Mouse (Mus musculus) testis, postnatal 10 days (tissue): Measurements from ENCODE around the gene Iqschfp.

Experiments
- DNase-seq: peaks from one replicate; pipeline ENCODE4 v3.0.0; 2021; ENCODE audit warnings: low spot score

Iqschfp gene

DNA sequence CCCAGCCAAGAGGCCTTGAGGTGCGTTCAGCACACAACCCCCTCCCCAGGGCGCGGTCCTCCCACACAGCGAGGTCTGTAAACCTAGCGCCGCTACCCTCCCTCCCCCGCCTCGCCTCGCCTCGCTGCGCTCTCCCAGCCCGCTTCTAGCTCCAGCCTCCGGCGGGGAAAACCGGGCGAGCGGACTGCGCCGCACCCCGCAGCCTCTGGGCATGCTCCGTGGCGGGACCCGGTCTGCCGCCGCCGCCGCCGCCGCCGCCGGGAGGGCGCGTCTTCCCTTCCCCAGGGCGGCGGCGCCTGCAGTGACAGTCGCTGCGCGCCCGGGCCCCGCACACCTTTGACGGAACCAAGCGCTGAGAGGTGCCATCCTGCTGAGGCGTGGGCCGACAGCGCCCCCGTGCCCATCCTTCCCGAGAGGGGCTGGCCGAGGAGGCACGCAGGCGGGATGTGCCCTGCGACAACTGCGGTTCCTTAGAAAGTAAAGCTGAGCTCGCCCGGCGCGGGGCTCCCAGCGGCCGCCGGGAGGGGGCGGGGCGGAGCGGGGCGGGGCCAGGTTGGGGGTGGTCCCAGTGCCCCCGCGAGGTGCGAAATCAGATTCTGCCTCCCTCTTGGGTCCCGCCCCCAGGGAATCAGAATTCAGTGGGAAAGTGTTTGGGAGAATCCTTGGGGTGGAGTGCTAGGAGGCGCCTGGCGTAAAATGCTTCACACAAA, 601.7 kb downstream of the Iqschfp start:
- peak; percentile 74 for DNase-seq

DNA sequence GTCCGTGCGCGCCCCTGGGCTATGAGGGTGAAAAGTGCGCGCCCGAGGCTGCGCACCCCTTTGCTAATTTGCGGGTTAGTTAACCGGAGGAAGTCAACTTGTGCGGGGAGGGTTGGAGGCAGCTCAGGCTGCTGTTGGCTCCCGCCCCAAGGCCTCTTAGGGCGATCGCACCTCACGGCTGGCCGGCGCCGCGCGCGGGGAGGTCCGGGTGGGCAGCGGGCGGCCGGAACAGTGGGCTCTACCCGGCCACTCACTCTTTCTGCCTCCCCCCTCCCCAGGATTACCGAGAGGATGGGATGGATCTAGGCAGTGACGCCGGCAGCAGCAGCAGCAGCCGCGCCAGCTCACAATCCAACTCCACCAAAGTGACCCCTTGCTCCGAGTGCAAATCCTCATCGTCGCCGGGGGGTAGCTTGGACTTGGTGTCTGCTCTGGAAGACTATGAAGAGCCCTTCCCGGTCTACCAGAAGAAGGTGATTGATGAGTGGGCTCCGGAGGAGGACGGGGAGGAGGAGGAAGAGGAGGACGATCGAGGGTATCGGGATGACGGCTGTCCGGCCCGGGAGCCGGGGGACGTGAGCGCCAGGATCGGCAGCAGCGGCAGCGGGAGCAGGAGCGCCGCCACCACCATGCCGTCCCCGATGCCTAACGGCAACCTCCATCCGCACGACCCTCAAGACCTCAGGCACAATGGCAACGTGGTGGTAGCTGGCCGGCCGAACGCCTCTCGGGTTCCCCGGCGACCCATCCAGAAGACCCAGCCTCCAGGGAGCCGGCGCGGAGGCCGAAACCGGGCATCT, 602.5 kb downstream of the Iqschfp start:
- DNase-seq = peak; percentile 50

DNA sequence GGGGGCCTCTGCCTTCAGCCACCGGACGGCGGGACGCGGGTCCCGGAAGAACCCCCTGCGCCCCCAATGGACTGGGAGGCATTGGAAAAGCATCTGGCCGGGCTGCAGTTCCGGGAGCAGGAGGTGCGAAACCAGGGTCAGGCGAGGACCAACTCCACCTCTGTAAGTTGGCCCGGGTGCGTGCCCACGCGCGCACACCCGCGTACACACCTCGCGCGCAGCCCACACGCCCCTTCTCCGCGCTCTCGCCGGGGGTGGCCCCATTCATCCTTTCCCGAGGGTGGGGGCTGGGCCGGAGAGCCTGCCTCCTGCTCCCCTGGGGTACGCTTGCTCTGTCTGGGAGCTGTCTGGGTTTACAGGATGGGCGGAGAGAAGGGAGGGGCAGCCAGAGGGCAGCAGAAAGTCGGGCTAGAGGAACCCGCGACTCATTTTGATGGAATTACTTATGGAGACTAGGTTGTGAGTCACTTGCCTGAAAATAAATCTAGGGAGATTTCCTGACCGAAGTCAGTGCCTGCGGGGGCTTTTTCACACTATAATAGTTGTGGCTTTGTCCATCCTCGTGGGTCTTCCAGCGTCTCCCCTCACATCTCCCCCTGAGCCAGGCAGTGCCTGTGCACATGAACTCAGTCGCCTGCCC, 603.2 kb downstream of the Iqschfp start:
- peak; percentile 53 for DNase-seq

DNA sequence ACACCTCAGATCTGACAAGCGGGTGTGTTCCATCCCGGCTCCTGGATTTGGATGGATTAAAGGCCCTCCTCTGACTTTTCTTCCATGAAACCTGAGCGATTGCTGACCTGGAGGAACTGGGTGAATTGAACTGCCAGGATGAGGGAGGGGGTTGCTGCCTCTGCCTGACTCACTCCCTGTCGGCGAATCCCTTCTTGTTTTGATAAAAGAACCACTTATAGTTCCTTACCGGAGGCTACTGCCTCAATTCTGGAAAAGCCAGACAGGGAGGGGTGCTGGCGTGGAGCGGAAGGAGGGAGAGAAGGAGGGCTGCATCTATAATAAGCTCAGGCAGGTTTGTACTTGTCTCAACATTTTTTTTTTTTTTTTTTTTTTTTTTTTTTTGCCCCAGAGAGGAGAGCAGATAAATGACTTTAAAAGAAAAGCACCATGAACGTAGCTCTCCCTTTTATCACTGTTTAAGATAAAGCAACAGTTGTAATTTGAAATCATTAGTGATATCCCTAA, 603.8 kb downstream of the Iqschfp start:
- no peak for DNase-seq

DNA sequence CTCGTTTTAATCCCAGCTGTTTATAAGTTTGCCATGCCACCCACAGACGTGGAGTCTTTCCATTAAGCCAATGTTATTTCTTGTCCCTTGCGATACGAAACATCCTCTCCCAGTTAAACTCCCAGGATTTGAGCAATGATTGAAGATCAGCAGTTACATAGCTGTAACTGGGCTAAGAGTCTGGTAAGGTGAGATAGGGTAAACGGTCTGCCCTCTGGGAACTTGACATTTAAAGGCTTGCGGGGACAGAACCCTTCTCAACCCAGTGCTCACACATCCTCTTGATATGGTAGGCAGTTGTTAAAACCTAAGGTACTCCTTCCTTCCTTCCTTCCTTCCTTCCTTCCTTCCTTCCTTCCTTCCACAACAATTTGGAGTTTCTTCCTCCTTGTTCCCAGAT, 604.5 kb downstream of the Iqschfp start:
- DNase-seq = no peak

DNA sequence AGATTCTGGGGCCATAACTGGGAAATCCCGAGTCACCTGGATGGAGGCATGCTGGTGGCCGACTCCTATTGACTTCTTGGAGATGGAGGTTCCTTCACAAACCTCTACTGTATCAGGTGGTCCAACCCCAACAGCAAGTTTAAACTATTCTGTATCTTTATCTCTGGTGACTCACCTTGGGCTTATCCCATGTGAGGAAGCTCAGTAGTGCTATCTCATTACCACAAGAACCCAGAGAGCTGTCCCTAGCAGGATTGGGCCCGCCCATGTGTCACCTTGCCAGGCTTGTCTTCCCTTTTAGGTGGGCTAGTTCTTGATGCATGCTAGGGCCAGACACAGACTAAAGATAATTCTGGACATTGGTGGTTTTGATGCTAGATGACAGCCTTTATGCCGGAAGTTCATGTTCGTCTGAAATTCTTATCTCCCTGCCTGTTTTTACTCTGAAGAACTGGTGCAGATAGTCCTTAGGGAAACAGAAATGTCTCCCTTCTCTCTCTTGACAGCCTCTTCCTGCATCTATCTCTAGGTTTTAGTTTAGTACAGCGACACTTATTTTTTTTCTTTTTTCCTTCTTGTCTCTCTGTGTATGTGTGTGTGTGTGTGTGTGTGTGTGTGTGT, 607.6 kb downstream of the Iqschfp start:
- DNase-seq = no peak

DNA sequence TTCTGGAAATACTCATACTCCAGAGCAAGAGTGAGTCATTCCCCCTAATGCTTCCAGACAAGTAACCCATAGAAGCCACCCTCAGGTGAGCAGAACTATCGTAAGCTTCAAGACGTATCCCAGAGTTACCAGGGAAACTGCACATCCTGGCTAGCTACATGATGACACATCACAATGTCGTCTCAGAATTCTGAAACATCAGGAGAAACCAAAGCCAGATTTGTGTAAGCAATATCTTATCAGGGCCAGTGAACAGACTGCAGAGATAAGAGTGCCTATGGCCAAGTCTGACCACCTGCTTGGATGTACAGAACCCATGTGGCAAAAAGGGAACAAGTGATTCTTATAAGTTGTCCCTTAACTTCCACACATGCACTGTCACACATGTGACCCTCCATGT, 612.8 kb downstream of the Iqschfp start:
- DNase-seq = no peak

DNA sequence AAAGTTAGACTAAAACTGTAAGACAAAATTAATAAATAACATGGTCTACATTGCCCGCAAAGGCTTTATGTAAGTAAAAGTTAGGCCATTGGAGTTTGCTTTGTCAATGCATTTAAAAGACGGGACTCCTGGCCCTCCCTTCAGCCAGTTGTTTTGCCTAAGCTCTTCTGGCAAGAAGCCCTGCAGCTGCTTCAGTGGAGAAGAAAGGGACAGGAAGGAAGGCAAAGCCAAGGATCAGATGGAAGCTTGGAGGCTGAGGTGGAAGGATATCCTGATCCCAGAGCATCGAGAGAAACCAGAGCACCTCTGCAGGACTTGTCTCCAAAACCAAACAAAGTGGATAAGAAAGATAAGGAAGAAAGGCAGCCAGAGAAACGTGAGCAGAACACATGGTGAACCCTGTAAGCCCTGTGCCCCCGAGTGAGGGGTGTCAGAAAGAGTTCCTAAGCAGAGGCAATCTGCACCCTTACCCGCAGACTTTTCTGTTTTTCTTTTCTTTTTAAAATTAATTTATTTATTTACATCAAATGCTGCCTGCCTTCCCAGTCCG, 614.8 kb downstream of the Iqschfp start:
- DNase-seq = no peak

DNA sequence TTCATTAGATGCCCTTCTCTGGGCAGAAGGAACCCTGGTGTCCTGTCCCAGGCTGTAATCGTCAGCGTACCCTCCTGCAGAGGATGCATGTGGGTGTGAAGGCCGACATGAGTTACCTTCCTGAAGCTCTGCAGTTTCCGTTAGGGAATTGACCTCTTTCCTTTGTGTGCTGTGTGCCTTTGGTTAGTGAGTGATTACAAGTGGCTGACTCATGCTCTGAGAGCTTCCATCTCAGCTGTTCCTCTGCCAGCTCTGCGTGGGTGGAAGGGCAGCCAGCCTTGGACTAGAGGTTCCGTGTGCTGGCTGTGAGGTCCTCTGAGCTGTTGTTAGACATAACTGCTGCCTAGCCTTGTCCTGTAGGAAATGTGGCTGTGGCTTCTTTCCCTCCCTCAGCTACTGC, 616.6 kb downstream of the Iqschfp start:
- DNase-seq = peak; percentile 66

DNA sequence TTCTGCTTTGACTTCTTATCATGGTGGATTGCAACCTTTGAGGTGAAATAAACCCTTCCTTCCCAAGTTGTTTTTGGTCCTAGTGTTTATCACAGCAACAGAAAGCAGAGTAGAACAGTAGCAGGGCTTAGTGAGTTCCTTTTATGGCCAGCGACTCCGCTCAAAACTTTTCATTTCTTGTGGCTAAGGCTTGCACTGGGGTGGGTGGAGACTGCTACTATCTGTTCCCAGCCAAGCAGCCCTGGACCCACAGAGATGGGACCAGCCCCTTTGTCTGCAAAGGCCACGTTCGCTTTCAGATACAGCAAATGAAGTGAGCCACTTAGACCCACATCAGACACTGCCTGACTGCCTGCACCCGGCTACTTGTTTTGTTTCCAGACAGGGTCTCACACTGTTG, 618.8 kb downstream of the Iqschfp start:
- DNase-seq = no peak

DNA sequence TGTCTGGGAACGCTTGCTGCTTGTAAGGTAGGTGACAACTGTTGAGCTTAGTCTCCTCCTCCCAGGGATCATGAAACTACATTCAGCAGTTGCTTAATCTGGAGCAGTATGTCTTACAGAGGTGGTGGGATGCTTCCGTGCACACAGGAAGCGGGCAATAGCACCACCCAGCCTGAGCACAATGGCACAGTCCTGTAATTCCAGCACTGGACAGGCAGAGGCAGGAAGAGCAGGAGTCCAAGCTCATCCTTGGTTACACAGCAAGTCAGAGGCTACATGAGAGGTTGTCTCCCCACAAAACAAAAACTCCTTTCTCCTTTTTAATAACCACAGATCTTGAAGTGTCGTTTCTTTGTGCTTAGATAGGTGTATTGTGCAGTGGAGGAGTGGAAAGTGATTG, 619.7 kb downstream of the Iqschfp start:
- DNase-seq = no peak

DNA sequence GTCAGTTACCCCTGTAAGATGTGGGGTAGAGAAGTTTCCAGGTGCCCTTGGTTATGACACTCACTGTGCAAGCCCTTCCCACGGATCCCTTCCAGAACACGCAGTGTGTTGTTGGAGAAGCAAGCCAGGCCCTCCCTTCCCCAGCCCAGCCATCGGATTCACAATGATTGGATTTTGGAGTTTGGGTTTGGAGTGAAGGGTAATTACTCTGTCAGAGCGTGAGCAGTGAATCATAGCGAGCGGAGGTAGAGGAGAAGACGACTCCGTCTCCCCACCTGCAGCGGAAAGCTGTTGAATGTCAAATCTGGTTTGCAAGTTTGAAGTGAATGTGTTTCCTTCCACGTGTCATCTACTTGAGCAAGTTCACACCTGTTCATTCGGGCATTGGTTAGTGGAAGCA, 620.3 kb downstream of the Iqschfp start:
- DNase-seq = no peak

DNA sequence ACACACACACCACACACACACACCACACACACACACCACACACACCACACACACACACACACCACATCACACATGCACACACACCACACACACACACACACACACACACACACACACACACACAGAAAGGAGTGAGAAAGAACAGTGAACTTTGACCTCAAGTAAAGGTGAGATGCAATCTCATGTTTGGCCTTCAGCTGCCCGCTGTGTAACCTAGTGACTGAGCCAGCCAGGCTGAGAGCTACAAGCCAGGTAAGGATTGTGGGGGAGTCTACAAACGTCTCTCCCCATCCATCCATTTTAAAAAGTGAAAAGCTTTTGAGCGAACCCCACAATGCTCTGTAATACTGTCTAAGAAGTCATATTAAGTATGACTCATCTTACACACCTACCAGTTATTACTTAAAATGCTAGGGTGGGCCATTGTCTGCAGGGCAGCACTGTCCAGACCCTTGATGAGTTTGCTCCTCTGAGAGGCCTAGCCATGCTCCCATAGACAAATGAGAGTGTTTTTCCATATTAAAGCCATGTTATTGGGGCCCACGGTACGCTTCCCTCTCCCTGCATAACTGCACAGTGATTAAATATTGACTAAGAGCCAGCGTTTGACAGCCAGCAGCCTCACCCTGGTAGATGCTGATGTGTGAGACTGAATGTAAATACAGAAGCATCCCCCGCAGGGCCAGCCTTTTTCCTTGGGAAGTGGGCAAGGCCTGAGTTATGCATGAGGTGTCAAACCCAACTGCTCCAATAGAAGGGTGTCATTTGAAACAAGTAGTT, 621.5 kb downstream of the Iqschfp start:
- DNase-seq = no peak

DNA sequence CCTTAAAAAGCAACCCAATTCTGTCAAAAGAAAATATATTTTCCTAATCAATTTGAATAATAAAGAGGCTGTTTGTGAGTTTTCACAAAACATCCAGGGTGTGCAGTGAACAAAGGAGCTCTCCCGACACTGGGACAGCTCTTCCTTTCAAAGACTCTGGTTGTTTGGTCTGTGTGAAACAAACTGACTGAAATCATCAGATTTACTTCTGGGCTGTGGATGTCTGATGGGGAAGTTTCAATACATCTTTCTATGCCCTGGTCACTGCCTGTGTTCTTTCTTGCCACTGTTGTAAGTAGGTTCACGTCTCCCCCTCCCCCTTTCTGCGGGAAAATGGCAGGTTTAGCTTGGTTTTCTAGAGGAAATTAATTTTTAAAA, 622.1 kb downstream of the Iqschfp start:
- DNase-seq = no peak

DNA sequence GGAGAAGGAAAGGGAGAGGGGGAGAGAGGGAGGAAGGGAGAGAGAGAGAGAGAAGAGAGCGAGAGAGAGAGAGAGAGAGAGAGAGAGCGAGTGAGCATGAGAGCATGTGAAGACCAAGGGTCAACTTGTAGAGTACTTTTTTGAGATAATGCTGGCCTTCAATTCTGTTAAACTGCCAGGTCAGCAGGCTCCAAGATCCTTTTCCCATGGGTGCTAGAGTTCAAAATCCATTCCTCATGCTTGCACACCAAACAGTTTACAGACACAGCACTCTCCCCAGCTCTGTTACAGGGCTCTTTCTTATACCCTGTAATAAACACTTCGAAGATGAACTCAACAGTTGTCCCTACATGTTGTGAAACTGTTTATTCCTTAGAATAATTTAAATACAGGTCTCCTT, 622.7 kb downstream of the Iqschfp start:
- no peak for DNase-seq

DNA sequence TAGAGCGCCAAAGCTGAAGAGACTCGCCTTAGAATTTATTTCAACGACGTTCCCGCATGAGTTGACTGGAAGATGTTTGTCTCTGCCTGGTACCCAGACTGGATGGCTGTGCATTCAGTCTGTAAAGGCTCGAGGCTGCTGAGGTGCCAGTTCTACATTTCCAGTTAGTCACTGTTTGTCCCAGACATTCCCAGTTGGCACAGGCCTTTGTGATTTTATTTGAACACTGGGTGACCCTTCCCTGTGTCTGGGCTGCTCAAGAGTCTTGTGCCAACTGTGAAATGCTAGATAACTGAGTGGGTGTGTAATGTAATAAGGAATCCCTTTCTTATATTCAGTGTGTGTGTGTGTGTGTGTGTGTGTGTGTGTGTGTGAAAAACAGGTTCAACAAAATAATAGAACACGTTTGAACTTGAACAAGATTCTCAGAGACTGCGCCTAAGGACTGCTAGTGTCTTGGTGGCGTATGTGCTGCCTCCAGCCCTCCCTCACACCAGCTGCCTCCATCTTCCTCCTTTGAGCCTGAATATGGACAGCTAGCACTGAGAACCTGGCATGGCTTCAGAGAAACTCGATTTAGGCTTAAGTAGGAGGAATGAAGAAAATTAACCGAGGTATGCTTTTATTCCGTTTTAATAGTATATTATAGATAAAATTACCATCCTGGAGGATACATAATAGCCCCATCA, 624.5 kb downstream of the Iqschfp start:
- DNase-seq = no peak

DNA sequence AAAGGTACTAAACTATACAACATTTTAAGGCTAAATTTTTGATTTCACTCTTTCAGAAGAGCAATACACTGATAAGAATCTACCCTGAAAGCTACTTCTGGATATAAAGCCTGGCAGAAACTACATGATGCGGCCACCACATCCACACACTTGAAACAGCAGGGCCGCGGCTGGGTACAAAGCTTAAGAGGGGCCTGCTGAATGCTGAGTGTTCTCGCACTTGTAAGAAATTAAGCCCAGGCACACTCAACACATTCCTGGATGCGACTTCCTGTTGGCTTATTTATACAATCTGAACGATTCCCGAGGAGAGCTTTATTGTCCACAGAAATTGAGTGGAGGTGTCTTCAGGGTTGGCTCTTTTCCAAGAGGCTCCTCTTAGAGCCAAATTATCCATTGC, 625.2 kb downstream of the Iqschfp start:
- DNase-seq = no peak

DNA sequence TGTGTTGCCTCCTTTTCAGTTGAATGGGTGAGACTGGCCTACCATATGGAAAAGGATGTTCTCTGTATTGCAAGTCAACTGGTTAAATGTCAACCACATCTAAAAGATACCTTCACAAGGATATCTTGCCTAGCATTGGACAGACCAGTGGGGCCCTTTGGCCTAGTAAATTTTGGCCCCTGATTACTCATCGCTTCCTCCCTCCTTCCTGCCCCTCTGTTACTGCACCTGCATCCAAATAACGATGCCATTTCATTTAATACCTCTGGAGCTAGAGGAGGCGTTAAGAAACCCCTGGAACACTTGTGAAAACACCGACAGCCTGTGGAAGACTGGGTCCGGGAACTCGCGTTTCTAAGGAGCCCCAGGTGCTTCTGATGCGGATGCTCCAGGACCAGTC, 626.0 kb downstream of the Iqschfp start:
- DNase-seq = no peak

DNA sequence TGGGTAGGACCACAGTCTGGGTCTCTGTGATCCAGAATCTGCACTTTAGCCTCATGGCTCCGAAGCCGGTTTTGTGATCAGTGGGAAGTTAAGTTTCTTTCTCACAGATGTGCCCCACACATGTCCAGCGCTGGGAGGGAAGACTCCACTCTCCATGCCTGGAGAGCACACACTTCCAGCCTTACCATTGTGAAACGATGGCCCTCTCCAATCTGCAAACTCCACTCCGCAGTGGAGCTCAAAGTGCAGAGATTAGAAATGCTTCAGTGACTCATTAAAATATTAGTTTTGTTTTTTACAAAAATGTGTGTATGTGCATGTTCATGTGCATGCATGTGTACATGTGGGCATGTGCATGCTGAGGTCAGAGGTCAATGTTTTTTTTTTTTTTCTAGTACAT, 626.6 kb downstream of the Iqschfp start:
- DNase-seq = no peak

DNA sequence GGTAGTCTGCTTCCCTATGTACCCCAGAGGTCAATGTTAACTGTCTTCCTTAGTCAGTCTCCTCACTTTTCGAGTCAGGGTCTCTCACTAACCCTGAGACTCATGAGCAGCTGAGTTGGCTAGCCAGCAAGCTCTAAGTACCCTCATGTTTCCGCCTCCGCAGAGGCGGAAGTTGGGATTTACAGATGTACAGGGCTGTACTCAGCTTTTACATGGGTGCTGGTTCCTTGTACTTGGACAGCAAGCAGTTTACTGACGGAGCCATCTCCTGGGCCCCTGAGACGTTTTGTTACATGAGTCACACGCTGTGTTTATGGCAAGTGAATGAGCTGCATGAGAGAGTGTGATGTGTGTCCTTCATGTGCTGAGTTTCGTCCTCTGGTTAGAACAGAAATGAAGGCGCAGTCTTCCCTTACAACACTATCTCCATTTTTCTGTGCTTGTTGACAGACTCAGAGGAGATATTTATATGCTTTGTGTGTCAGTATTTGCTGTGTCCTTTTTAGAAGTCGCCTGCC, 633.4 kb downstream of the Iqschfp start:
- no peak for DNase-seq

DNA sequence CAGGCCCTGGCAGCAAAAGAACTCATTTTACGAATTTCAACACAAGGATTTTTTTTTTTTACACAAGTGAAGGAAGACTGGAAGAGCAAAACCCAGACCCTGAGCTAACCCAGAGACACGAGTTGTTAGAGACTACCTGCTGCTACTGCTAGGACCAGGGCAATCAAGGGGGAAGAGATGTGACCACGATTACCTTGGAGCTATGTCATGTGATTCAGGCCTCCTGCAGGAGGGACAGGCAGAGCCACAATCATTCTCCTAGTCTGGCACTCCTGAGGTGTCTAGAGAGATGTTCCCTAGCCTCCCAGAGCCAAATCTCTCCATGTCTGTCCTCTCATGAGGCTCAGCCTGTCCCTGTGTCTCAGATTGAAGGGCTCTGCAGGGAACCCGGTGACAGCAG, 634.4 kb downstream of the Iqschfp start:
- DNase-seq = no peak
